Mouse (Mus musculus) pancreas, adult 10 weeks (tissue): ENCODE results near the gene Abcc6. TPM values are rescaled to one million over a fixed set of nuclear protein-coding genes. Genes with fewer than 3 reads are reported as not detected.

Experiments used
- polyA plus RNA-seq: library from polyadenylated mRNA; stranded (reverse); fragments of 350-450 nt; fragmentation: Illumina TruSeq; extraction: RNeasy Lipid Tissue Mini Kit (QIAGEN cat#74804); gene quantifications from one replicate; pipeline ENCODE4 v1.2.3, GENCODE M21; 2015; ENCODE audit warnings: low read depth, low replicate concordance; ENCODE audit not compliant: insufficient read depth

Gene Abcc6
- 0.63 TPM for polyA plus RNA-seq

DNA sequence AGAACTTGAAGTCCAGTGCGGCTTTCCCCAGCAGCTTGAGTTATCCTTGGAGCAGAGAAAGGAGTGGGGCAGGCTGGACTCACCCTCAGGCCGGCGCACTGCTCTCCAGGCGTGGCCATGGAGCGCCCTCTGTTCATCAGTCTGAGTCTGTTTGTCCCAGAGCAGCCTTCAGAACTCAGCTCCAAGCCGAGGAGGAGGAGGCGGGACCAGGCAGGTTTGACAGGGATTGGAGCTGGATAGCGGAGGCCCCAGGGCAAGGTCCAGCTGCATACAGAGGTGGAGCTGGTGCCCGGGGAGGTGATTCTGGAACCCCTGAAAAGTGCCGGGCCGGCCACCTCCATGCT lies at the start of gene Abcc6:
Gene Abcc6 (minus strand): TSS at position 158 of the 344 bp plus-strand sequence.

DNA sequence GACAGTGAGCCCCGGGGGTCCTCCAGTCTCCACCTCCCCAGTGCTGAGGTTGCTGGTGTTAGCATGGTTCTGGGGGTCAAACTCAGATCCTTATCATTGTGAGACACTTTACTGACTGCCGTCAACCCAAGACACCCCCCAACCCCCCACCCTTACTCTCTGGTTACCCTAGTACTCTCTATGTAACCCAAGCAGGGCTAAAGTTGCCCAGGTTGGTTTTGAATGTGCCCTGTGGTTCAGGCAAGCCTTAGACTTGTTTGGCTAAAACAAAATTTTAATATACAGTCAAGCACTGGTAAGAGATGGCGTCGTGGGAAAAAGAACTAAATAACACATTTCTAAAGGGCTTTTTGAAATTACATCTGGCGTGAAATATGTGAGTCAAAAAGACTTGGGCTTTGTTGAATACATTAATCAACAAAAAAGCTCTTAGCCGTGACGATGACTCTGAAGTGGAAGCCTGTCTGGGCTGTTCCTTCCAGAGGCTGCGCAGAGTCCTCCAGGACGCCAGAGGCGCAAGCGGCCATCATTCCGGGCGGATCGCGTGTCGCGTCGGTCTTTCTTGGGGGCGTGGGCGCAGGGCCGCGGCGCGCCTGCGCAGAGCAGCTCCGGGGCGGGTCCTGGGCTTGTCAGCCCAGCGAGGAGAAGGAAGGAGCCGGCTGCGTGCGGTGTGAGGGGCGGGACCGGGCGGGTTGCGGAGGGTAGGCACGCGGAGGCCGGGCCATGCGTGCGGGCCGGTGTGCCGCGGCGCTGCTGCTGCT lies 3.2 kb upstream of the Abcc6 start, which contains the start of gene Nomo1:
Gene Nomo1 (plus strand): TSS at position 590 of the 761 bp plus-strand sequence.

DNA sequence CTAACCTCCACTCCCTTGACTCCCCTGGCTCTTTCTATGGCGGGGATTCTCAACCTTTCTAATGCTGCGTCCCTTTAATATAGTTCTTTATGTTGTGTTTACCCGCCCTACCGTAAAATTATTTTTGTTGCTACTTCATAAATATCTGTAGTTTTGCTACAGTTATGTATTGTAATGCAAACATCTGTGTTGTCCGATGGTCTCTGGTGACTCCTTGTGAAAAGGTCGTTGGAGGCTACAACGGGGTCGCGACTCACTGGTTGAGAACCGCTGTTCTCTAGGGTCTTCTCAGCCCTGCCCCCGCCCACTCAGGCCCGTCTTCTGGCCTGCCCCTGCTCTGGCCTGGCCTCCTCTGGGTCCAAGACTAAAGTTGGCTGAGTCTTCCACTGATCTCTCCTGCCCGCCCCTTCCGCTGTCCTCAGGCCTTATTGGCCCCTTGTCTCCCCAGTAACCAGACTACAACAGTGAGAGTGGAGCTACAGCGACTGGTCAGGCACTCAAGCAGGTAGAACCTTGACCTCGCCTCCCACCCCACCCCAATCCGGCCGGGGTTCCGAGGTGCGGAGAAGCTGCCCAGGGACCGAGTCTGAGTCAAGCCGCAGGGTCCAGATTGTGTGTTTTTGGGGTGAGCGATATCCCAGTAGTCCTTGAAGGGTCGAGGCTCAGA lies 106.2 kb downstream of the Abcc6 start, which contains the start of gene Ccdc114:
Gene Ccdc114 (plus strand): TSS at position 311 of the 667 bp plus-strand sequence.

DNA sequence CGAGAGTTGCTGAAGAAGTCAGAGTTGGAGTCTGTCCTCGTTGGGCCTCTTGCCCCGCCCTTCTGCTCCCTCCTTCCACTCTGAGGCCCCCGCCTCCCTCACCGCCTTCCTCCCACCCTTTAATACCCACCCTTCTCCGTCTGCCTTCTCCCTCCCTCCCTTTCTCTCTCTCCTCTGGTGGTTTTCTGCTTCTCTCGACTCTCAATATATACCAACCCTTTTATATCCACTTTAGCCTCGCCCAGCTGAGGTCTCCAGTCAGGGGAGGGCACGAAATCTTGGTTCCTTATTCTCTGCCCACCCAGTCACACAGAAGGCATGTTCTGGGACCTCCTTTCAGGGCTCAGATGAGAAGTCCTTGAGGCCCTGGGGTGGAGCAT lies 108.9 kb downstream of the Abcc6 start, which contains the start of gene Emp3:
Gene Emp3 (minus strand): TSS at position 163 of the 380 bp plus-strand sequence.

Other genes with a start within 250 kb of the Abcc6 start
- 4.6 TPM for gene Lmtk3, start 246.6 kb downstream of the Abcc6 start, polyA plus RNA-seq
- not detected for gene Sult2b1, start 245.6 kb downstream of the Abcc6 start, polyA plus RNA-seq
- 31.3 TPM for gene Cyth2, start 215.7 kb downstream of the Abcc6 start, polyA plus RNA-seq
- gene Kcnj14, start 205.5 kb downstream of the Abcc6 start, polyA plus RNA-seq, result not detected
- 4.1 TPM for gene Grwd1, start 199.4 kb downstream of the Abcc6 start, polyA plus RNA-seq
- gene Kdelr1, start 157.5 kb downstream of the Abcc6 start, polyA plus RNA-seq, result 53.6 TPM
- 0.42 TPM for gene Grin2d, start 151.9 kb downstream of the Abcc6 start, polyA plus RNA-seq
- not detected for gene Syngr4, start 133.6 kb downstream of the Abcc6 start, polyA plus RNA-seq
- gene Tmem143, start 133.4 kb downstream of the Abcc6 start, polyA plus RNA-seq, result 6.6 TPM
- gene Emp3, start 108.9 kb downstream of the Abcc6 start, polyA plus RNA-seq, result 42.8 TPM
- 0.72 TPM for gene Ccdc114, start 106.2 kb downstream of the Abcc6 start, polyA plus RNA-seq
- gene Nomo1, start 3.4 kb upstream of the Abcc6 start, polyA plus RNA-seq, result 13.3 TPM
- 3.5 TPM for gene Kcnj11, start 70.5 kb upstream of the Abcc6 start, polyA plus RNA-seq
- 44.4 TPM for gene Abcc8, start 149.7 kb upstream of the Abcc6 start, polyA plus RNA-seq
- 3.7 TPM for gene Ush1c, start 208.2 kb upstream of the Abcc6 start, polyA plus RNA-seq
- gene Otog, start 210.7 kb upstream of the Abcc6 start, polyA plus RNA-seq, result not detected